Mouse (Mus musculus): ENCODE data around the gene Tet1.

DNA sequence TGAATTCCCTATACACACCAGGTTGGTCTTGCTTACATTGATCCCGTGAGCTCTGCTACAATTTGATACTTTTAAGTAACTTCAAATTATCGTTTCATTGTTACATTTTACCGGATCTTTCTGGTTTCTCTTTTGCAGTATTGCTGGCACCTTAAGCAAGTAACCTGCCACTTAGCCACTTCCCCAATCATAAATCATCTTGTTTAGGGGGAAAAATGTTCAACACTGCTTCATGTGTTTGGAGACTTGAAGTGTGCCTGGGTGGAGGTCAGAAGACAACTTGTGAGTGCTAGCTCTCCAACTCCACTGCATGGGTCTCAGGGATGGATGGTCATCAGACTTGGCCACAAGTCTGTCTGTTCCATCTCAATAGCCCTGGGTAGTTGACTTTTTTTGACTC lies 17.8 kb downstream of the Tet1 start:
- TF ChIP-seq POLR2AphosphoS2 (IDR thresholded peaks at IDR 0.05; ENCODE audit: low read length): no peak
- TF ChIP-seq POLR2A (IDR thresholded peaks at IDR 0.05; ENCODE audit: control insufficient read depth in 1 of 2, insufficient read depth in 1 of 2, low read depth in 1 of 2, low read length in 2 of 2, poor library complexity in 1 of 2): no peak
- TF ChIP-seq TAL1 (IDR thresholded peaks at IDR 0.05; ENCODE audit: low read length): no peak
- no peak for TF ChIP-seq CTCF (IDR thresholded peaks at IDR 0.05 in 2 of 3, conservative IDR thresholded peaks at IDR 0.05 in 1 of 3; ENCODE audit: control insufficient read depth in 1 of 3, insufficient read depth in 1 of 3, low read depth in 2 of 3, low read length in 3 of 3, poor library complexity in 1 of 3, severe bottlenecking in 1 of 3)
- TF ChIP-seq MAX (IDR thresholded peaks at IDR 0.05; ENCODE audit: low read length): no peak
- no peak for TF ChIP-seq NELFE (IDR thresholded peaks at IDR 0.05; ENCODE audit: low read depth, low read length)
- TF ChIP-seq EP300 (IDR thresholded peaks at IDR 0.05; ENCODE audit: low read depth in 1 of 2, low read length in 2 of 2): no peak
- no peak for TF ChIP-seq USF1 (IDR thresholded peaks at IDR 0.05; ENCODE audit: low read depth, low read length)
- TF ChIP-seq E2F4 (IDR thresholded peaks at IDR 0.05; ENCODE audit: borderline replicate concordance, low read depth, low read length): no peak
- no peak for TF ChIP-seq CHD1 (IDR thresholded peaks at IDR 0.05; ENCODE audit: low read depth, low read length)
- no peak for TF ChIP-seq GATA1 (IDR thresholded peaks at IDR 0.05; ENCODE audit: low read depth, low read length)
- TF ChIP-seq KAT2A (conservative IDR thresholded peaks at IDR 0.05; ENCODE audit: low read depth, low read length): no peak
- no peak for TF ChIP-seq CHD2 (IDR thresholded peaks at IDR 0.05; ENCODE audit: low read length)
